Mouse (Mus musculus) cerebellum, adult 9-10 months (tissue): ENCODE measurements around the gene Tcf3.

Experiments used
- DNase-seq: peaks from one replicate; pipeline ENCODE4 v3.0.0; 2022

Tcf3 gene

DNA sequence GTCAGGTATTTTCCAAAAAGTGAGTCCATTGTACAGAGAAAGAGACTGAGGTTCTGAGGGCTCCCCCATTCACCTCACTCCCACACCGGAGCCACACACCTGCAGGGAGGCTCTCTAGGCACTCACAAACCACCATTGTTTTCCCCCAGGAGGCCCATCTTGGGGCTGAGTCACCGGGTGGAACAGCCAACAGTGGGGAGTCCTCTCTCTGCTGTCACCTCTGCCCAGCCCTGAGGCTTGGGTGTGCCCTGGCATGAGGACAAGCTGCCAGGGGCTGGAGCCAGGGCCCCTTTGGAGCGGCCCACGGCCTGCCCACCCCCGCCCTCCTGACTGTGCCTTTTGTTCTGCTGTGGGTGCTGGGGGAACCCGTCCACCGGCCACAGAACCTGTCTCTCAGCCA lies 2.3 kb upstream of the Tcf3 start:
- DNase-seq = peak; percentile 42

DNA sequence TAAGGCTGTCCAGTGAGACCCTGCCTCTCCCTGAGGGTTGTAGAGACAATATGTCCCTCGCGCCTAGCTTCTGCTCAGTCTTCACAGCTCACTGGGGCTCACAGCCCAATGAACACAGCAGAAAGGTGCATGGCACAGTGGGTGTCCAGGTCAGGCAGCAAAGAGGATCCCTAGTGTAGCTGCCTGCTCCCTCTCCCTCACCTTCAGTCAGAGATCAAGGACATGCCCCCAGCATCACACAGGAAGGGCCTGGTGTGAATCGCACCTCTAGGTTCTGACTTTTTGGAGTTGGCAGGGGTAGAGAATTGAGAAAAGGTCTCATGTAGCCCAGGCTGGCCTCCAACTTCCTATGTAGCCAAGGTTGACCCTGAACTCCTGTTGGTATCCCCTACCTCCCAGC lies 1.4 kb upstream of the Tcf3 start:
- DNase-seq = no peak

DNA sequence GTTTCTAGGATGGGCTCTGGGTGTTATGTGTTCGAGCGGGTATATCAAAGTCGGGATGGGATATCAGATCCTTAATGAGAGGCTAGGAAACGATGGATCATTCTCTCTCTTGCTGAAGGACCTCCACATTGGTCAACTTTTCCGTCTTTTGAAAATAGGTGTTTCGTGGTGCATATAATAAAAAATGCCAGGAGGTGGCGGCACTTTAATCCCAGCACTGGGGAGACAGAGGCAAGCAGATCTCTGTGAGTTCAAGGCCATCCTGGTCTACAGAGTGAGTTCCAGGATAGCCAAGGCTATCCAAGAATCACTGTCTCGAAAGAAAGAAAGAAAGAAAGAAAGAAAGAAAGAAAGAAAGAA lies 766 bp upstream of the Tcf3 start:
- no peak for DNase-seq

DNA sequence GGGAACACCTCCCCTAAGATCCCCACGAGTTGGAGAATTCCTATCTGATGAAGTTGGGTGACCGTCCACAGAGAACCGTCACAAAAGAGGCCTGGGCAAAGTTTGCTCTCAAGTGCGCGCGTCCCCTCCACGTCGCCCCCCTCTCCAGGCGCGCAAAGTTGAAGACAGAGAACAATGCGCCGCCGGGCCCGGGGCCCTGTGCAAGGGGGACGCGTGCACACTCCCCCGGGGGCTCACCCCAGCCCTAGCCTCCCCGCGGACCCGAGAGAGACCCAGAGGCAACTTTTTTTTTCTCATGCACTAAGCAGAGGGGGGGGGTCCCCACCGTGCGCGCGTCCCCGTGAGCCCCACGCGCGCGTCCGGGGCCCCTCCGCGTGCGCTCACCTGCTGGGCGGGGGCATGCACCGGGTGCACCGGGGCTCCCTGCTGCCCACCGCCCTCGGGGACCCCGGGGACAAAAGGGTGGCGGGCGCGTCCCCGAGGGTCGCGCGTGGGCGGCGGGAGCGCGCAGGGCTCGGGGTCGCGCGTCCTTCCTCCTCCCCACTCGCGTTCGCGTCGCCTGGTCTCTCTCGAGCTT lies 423 bp downstream of the Tcf3 start:
- DNase-seq = peak; percentile 74

DNA sequence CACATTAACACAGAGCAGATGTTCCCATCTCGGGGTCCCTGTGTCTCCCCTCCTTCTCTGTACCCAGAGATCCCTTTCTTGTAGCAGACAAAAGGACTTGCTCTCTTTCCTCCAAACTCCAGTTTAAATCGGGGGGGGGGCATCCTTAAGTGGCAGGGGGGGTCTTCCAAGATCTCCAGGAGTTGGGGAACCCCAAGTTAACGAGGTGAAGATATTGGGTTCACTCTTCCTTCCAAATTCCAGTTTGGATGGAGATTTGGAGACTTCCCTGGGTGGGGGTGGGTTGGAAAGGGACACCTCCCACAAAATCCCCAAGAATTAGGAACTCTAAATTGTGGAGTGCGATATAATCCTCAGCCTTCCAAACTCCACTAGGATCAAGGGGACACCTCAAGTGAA lies 1.1 kb downstream of the Tcf3 start:
- DNase-seq = no peak

DNA sequence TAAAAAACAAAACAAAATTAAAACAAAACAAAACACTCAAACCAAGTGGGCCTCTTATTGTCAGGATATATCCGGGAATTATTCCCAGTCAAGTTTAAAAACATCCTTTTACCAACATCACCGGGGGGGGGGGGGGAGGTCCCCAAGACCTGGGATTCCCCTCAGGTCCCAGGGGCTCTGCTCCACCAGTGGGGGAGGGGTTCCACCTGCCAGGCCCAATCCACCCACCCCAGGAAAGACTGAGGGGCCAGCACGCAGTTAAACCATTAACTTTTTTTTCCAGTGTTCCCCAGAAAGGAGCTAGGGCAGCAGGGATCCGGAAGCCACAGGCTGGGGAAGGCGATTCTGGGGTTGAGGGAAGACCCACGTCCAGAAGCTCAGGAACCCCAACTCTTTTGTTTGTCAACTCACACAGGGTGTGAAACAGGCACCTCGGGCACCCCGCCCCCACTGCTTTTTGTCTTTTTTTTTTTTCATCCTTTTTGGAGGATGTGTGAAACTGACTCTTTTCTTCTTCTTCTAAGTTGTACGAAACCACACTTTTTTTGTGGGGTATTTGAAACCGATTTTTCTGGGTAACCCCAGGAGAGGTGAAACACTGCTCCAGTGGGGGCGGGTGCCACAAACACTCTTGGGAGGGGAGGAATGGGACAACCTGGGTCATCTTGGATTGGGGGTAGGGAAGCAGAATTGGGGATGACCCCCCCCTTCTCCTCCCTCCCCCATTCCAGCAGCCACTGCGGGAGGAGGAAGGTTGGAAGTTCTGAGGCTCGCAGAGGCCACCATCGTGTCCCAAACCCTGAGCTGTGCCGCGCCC lies 1.7 kb downstream of the Tcf3 start:
- peak; percentile 57 for DNase-seq

DNA sequence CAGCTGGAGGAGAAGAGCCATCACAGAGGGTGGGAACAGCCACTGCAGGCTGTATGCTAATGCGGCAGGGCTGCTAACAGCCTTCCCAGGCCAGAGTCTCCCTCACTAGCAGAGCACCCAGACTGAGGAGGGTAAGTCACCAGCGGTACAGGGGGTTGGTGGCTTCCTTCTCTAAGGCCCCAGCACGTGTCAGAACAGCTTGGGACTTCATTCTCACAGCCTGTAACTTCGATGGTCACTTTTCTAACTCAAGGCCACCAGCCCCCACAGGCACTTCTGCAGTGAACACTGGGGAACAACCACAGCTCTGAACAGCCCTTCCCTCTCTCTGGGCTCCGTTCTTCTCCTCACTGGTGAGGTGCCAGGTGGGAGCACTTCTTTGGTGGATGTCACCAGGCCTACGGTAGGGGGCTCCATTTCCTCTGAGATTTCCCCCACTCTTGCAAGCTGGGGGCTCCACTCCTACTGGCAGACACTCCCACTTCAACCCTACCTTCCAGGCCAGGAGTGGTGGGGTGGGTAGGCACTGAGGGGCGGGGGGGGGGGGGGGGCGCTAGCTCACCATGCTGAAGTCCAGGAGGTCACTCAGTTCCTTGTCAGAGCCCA lies 3.0 kb downstream of the Tcf3 start:
- peak; percentile 30 for DNase-seq

DNA sequence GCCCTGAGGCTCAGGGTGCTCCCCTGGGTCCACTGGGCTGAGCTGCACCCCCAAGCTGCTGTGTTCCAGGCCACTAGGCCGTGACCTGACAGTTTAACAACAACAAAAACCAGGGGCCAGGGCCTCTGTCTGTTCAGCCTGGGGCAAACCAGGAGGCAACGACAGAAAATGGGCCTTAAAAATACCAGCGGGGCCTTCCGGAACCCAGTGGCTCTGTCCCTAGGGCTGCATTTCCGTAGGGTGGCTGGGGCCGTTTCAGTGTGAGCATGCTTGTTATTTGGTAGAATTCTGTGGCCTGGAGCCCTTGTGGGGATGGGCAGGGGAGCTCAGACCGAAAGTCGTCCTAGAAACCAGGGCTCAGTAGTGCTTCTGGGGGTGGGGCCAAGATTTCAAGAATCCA lies 3.6 kb downstream of the Tcf3 start:
- no peak for DNase-seq

DNA sequence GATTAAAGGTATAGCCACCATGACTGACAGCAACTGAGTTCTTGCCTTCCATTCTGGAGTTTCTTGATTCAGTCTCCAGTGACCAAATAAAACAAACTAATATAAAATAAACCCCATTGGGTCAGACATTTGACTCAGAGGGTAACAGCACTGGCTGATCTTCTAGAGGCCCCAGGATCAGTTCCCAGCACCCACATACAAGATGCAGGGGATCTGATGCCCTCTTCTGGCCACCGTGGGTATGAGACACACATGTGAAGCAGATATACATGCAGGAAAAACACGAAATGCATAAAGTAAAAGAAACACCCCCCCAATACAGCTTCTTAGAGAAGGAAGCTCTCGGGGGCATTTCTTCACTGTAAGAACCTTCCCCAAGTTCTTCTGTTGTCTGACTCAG lies 8.4 kb downstream of the Tcf3 start:
- no peak for DNase-seq

DNA sequence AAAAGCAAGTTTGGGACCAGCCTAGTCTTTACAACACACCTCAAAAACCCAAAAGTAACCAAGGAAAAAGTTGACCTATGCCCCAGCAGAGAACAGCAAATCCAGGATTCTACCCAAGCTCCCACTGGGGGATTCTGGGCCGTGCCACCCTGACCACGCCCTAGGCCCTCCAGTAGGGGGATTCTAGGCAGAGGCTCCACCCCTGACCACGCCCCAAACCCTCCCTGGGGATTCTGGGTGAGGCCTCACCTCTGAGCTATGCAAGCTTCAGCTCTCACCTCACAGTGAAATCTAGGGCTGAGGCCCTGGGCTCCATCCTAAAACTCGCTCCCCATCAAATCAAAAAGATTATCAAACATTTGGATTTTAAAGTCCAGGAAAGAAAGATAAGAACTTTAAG lies 9.9 kb downstream of the Tcf3 start:
- DNase-seq = peak; percentile 29

DNA sequence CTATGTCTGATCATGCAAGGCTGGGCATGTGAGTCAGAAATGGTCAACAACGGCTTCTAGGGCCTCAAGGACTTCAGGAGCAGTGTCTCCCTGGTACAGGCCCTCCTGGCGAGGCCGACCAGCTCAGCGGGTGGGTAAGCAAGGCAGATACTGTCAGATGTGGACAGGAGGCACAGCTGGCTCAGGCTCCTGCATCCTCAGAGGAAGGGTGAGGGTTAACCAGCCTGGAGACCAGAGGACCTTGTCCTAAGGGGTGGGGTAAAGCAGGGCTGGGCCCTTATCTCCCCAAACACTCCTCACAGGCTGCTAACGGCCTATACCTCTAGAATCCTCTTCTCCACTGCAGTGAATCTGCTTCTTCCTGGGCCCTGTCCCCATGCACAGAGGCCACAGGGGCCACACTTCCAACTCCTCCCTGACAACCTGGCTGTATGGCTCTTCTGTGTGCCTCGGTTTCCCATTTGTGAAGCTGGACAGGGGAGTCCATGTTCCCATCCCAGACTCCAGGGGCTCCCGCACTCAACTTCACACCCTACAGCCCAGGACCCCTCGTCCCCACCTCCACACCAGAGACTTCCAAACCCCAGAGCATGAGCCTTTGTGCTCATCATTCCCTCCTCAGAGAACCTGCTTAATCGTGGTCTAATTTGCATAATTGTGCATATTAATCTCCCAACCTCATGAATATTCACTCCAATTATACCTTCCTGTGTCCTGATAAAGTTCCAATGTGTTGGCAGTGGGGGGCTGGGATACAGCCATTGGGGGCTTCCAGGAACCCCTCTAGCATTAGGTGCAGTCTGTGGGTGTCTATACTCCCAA lies 11.6 kb downstream of the Tcf3 start:
- no peak for DNase-seq

DNA sequence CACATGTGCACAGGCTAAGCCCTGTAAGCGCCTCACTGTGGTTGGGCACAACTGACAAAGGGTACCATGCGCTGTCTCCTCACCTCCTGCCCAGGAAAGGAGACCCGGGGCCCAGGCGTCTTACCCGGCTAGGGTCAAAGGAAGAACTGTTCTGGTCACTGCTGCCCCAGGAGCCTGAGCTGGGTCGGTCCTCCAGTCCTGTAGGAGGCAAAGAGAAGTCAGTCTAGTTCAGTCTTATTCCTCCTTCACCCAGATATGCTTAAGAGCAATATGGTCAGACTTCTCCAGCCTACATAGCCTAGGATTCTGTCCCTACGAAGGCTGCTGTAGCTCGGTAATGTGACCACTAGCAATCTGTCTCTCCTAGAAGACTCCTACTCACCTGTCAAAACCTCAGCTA lies 12.2 kb downstream of the Tcf3 start:
- DNase-seq = no peak

DNA sequence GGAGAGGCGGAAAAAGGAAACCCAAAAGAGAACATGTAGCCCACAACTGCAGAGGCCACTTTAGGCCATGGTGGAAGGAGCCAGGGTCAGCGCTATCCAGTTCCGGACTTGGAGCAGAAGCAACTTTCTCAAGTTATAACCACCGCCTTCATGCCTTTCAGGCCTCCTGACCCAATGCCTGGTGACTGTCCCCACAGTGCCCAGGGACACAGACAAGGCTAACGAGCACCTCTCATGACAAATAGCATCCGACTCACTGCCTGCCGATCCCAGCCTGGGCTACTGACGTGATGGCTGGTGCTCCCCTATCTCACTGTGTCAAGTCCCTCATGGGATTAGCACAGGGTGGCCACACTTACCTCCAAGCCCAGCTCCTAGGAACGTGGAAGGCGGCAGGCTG lies 12.7 kb downstream of the Tcf3 start:
- DNase-seq = peak; percentile 32

DNA sequence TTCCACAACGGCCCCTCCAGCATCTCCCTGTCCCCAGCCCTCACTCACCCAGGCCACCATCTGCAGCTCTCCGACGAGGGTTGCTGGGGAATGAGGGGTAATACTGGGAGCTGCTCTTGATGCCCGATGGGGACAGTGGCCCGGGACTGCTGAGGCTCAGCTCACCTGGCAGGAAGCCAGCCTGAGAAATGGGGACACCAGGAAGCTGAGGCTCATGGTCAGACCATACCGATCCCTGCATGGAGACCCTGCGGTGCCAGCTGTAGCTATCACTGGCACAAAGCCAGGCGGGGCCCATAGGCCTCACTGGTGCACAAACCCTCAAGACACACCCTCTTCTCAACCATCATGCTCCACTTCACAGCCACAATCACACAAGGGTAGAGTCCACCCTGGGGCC lies 14.0 kb downstream of the Tcf3 start:
- peak; percentile 68 for DNase-seq

DNA sequence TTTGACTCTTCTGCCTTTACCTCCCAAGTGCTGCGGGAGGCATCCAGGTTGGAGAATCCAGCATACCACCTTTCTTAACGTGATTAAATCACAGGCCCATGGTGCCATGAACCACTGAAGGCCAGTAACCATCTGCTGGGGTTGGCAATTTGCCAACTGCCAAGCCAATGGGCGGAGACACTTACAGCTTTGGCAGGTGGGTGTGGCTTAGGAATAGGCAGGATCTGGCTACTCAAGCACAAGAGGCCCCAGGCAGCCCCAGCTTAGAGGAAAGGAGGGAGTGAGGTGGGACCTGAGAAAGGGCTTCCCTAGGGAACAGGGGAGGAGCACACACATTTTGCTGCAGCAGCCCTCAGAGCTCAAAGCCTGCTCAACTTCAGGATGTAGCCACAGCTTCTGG lies 15.1 kb downstream of the Tcf3 start:
- DNase-seq = peak; percentile 90

DNA sequence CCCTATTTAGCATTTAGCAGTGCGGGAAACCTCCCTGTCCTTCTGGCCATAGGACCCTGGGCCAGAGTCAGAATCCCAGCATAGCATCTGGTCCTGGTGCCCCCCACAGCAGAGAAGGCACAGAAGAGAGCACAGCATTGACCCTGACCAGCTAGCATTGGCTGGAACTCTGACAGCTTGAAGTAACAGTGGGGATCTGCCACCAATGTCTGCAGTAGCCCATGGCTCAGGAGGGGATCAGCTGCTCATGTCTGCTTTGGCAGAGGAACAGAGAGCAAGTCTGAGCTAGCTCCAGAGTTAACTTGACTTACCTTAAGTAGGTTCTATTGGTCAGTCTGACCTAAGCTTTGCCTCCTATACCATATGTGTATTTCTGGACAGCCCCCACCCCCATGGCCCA lies 15.6 kb downstream of the Tcf3 start:
- DNase-seq = peak; percentile 66

DNA sequence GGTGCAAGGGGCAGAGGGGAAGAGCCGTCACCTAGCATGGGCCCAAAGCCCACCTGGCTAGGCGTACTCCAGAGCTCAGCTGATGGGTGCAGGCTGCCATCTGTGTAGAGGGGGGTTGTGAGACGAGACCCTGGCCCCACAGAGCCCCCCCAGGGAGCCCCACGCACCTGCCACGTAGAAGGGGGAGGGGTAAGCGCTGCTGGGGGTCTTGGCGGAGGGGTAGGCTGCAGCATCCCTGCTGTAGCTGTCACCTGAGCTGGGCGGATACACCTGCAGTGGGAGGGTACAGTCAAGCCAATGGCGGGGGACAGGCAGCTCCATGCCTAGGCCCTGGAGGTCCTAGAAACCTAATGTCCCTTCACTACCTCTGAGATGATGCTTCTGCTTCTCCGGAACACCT lies 16.1 kb downstream of the Tcf3 start:
- DNase-seq = no peak

DNA sequence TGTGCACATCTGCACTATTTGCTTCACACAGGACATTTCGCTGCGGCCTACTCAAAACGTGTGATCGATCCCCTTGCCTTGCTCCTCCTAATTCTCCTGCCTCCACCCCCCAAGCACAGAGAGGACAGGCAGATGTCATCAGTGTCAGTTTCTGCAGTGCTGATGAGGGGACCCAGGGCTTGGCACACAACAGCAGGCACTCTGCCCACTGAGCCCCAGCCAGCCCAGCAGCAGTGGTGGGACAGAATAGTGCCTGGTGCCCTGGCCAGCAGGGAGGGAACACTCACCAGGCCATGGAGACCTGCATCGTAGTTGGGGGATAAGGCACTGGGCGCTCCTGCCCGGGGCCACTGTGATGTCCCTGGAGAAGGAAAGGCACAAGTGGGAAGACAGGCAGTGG lies 17.9 kb downstream of the Tcf3 start:
- no peak for DNase-seq

DNA sequence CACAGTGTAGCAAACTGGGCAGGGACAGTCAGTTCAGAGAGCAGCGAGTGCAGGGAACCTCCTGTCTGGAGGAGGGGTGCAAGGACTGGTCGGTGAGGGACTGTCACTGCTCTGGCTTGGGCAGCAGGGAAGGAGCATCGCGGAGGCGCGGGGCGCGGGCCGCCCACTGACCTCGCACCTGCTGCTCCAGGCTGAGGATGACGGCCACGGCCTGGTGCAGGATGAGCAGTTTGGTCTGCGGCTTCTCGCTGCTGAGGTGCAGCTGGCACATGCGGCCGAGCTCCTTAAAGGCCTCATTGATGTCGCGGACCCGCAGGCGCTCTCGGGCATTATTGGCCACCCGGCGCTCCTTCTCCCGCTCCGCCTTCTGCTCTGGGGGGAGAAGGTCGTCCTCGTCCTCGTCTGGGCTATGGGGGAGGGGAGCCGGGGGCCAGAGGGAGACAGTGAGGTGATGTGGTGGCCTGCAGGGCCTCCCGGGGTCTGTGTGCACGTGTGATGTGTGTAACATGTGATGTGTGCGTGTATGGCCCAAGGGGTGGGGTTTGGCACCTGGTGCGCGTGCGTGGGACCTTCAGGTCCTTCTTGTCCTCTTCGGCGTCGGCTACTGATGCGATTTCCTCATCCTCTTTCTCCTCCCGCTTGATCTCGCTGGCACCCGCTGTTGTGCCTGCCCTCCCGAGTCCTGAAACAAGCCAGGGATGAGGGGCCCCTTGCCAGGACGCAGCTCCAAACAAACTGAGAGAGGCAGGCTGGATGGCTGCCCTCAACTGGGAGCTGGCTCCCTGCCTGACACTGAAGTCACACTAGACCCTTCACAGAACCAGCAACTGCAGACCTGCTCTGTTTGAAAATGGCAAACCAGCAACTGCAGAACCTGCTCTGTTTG lies 20.5 kb downstream of the Tcf3 start:
- DNase-seq = peak; percentile 90

DNA sequence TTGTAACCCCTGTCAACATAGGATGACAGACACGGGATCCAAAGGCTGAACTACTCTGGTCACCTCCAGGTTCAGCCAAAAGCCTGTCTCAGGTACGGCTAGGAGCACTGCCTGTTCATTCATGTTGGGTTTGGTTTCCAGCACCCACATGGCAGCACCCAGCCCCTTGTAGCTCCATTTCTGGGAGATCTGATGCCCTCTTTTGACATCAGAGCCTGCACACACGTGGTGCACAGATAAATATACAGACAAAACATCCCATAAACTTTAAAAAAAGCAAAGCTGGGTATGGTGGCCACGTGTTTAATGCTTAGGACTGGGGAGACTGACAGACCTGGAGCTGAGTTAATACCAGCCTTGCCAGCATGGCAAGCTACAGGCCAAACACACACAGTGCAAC lies 25.5 kb downstream of the Tcf3 start:
- no peak for DNase-seq

DNA sequence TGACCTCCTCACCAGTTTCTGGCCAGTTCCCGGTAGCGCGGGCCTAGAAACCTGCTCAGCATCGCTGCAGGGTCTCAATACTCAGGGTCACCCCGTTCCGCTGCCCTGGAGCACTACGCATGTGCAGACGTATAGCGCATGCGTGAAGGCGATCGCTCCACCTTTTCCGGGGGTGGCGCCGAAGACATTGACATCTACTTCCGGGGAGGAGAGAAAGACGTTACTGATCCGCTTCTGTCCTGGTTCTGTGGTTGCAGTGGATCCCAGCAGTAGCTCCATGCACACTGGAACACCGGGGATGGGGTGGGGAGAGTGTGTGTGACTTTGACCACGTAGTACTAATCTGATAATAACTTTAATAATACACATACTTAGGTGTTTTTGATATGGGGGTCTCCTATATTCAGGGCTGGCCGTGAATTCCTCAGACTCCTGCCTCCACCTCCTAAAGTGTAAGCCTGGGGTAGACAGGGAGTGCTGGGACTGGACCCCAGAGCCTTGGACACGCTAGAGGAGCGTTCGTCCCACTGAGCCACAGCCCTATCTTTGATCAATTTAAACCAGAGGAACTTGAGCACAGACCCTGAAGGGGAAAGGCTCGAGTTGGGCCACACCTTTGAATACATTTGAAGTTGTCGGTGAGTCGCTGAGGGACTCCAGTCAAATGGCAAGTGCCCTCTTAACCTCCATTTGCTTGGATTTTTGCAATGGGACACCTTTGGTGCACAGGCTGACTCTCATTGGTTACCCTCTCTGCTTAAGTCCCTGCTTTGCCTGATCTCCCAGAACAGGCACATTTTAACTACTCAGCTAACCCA lies 26.6 kb downstream of the Tcf3 start, which contains the start of gene Uqcr11:
Gene Uqcr11 (minus strand): TSS at position 147 of the 818 bp plus-strand sequence.
- peak; percentile 95 for DNase-seq
